Mouse (Mus musculus) stomach, embryonic 14.5 days (tissue): ENCODE data around the gene Sult2b1. TPM values are rescaled to one million over a fixed set of nuclear protein-coding genes. Genes with fewer than 3 reads are reported as not detected.

Source experiments
- ATAC-seq: fragments of 200-750 bp; cut with Nextera tagmentation; 2 replicates; pipeline ENCODE4 v1.8.0; 2017; ENCODE audit warnings: low read depth, moderate TSS enrichment; ENCODE audit not compliant: insufficient number of reproducible peaks, insufficient read depth, low FRiP score
- H3K27ac ChIP-seq: fragments of 300-500 bp; sonication (generic); 2 replicates; pipeline ENCODE4 v1.5.1; 2014; ENCODE audit warnings: mild to moderate bottlenecking, low read length, moderate library complexity, mixed read lengths
- H3K27me3 ChIP-seq: fragments of 300-500 bp; sonication (generic); 2 replicates; pipeline ENCODE4 v1.6.1; 2014; ENCODE audit warnings: low read length, control low read depth, mixed read lengths; ENCODE audit not compliant: control insufficient read depth, insufficient read depth
- H3K36me3 ChIP-seq: fragments of 300-500 bp; sonication (generic); 2 replicates; pipeline ENCODE4 v1.6.1; 2014; ENCODE audit warnings: mild to moderate bottlenecking, control low read depth, low read length, moderate library complexity, mixed read lengths; ENCODE audit not compliant: control insufficient read depth, insufficient read depth
- H3K4me1 ChIP-seq: fragments of 300-500 bp; sonication (generic); 2 replicates; pipeline ENCODE4 v1.6.1; 2014; ENCODE audit warnings: low read length, control low read depth, mixed read lengths; ENCODE audit not compliant: control insufficient read depth, insufficient read depth
- H3K4me2 ChIP-seq: fragments of 300-500 bp; sonication (generic); replicated peaks from 2 replicates; pipeline ENCODE4 v1.6.1; 2014; ENCODE audit warnings: low read depth, low read length, control low read depth
- H3K4me3 ChIP-seq: fragments of 300-500 bp; sonication (generic); 2 replicates; pipeline ENCODE4 v1.5.1; 2014; ENCODE audit warnings: low read depth, low read length, control low read depth
- H3K9ac ChIP-seq: fragments of 300-500 bp; sonication (generic); replicated peaks from 2 replicates; pipeline ENCODE4 v1.6.1; 2014; ENCODE audit warnings: low read depth, mild to moderate bottlenecking, control low read depth, low read length, moderate library complexity, mixed read lengths
- H3K9me3 ChIP-seq: fragments of 300-500 bp; sonication (generic); 2 replicates; pipeline ENCODE4 v1.6.1; 2016; ENCODE audit warnings: low read depth, low read length, control low read depth; ENCODE audit not compliant: control insufficient read depth
- WGBS: fragments of 180-500 bp; shearing (Covaris S2); extraction: QIAGEN DNeasy Blood & Tissue Kit; methylation state at CpG from one replicate; pipeline ENCODE4 v1.1.7; 2014; 5-methylcytosine and 5-hydroxymethylcytosine counted together
- polyA plus RNA-seq: library from polyadenylated mRNA; unstranded; fragments of >200 nt; fragmentation: Nextera tagmentation; extraction: Ambion mirVana; gene quantifications from 2 replicates; pipeline ENCODE4 v1.2.1, GENCODE M21; 2014

Sult2b1 gene
- polyA plus RNA-seq, 1 experiment from 2014 or later = 3.6 TPM

GRCm38 (mm10) chr7:45786661-45787413 is 2.4 kb upstream of the Sult2b1 start:
- Histone ChIP-seq H3K4me2 (peak overlapping the region; percentile 84), H3K4me1 (peaks cover 24% of the 10 kb centered on the region), H3K4me3 (peak overlapping the region; percentile 56), H3K27ac (no peak overlapping the region), H3K27me3 (no peaks in the 10 kb centered on the region), H3K36me3 (peaks cover 12% of the 10 kb centered on the region), H3K9me3 (no peaks in the 10 kb centered on the region), H3K9ac (no peak overlapping the region)
- ATAC-seq = 0 out of 2 replicates have a peak, but pooled peaks have one; percentile 8
- 8% methylated on average over 17 of the region's 17 CpGs for WGBS

GRCm38 (mm10) chr7:45786136-45786578 is 1.7 kb upstream of the Sult2b1 start:
- Histone ChIP-seq H3K9me3 (no peaks in the 10 kb centered on the region), H3K27me3 (no peaks in the 10 kb centered on the region), H3K27ac (no peak overlapping the region), H3K4me1 (peaks cover 24% of the 10 kb centered on the region), H3K4me3 (peak overlapping the region; percentile 56), H3K4me2 (peak overlapping the region; percentile 84), H3K36me3 (peaks cover 12% of the 10 kb centered on the region), H3K9ac (peak overlapping the region; percentile 34; the same call in 1 of the 2 replicates)
- ATAC-seq = peak; percentile 40; the same call in 1 of the 2 replicates
- 3% methylated on average over 14 of the region's 14 CpGs for WGBS

DNA sequence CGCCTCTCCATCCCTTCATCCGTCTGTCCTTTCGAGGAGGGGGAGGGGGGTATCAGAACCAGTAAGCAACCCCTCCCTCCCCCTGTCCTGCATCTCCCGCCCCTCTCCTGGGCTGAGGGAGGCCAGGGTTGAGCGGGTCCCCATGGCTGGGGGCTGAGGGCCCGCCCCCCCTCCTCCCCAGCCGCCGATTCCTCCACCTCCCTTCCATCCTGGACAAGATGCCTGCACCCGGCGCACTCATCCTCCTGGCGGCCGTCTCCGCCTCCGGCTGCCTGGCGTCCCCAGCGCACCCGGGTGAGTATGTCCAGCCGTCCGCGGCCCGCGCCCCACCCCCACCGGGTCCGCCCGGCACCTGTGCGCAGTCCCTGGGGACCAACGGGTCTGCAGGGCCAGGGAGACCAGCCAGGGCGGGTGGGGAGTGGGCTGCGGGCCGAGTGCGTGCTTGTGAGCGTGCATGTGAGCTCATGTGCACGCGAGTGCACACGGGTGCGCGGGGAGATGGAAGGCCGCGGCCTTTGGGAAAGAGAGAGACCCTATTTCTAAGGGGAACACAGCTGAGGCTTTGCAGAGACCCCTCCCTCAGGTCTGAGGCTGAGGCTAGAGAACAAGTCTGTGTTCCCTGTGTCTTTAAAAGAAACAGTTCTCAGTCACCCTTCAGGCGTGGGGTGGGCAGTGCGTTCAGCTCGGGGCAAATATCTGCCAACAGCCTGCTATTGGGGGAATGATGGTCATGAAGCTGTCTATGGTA is 1.1 kb upstream of the Sult2b1 start:
- H3K4me3 ChIP-seq = peak overlapping the region; percentile 56
- under 1% methylated on average over 40 of the region's 42 CpGs for WGBS
- H3K36me3 ChIP-seq = peaks cover 12% of the 10 kb centered on the region
- H3K27ac ChIP-seq = no peak overlapping the region
- H3K9ac ChIP-seq = peak overlapping the region; percentile 34; the same call in 1 of the 2 replicates
- H3K27me3 ChIP-seq = no peaks in the 10 kb centered on the region
- peaks cover 24% of the 10 kb centered on the region for H3K4me1 ChIP-seq
- peak; percentile 21; the same call in 1 of the 2 replicates for ATAC-seq
- peak overlapping the region; percentile 84 for H3K4me2 ChIP-seq
- H3K9me3 ChIP-seq = no peaks in the 10 kb centered on the region

DNA sequence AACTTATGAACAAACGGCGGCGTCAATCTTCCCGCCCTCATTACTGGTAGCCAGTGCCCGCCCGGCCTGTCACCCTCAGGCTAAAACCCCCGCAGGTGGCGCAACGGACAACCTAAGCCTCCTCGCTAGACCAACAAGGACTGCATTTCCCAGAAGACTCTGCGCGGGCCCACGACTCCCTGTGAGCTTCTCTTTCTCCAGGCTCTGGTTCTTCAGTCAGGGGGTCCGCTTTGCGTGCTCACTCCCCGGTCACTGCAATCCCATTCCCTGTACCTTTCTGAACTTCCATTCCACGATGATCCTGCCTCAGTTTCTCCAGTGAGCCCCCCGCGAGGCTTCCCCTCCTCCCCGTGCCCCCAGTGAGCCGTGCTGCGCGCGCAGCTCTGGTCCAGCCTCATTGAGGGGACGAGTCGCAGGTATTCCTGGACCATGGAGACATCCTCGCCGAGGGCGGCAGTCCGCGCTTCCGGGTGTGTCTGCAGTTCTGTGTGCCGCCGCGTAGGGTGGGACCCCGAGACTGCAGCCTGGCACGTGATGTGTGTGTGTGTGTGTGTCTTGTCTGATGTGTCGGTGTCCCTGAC is 868 bp downstream of the Sult2b1 start, which contains the start of gene Lmtk3:
Gene Lmtk3 (plus strand): TSS at position 228 of the 581 bp plus-strand sequence.
- peak within 1 kb of the TSS; percentile 31 for H3K9ac ChIP-seq
- under 1% methylated on average over 38 of the region's 38 CpGs for whole genome bisulfite sequencing
- peak; percentile 53; the same call in 1 of the 2 replicates for ATAC-seq
- no peaks in the 10 kb centered on the region for H3K36me3 ChIP-seq
- no peaks in the 10 kb centered on the region for H3K9me3 ChIP-seq
- H3K27ac ChIP-seq = no peak within 1 kb of the TSS
- H3K4me3 ChIP-seq = peak within 1 kb of the TSS; percentile 42
- no peaks in the 10 kb centered on the region for H3K27me3 ChIP-seq
- peak within 1 kb of the TSS; percentile 84 for H3K4me2 ChIP-seq
- peaks cover 24% of the 10 kb centered on the region for H3K4me1 ChIP-seq

- Histone ChIP-seq H3K36me3 (no peaks in the 10 kb centered on the region), H3K9ac (no peak overlapping the region), H3K27ac (no peak overlapping the region), H3K27me3 (no peaks in the 10 kb centered on the region), H3K4me2 (no peak overlapping the region), H3K4me1 (peaks cover 24% of the 10 kb centered on the region), H3K9me3 (no peaks in the 10 kb centered on the region), H3K4me3 (no peak overlapping the region)
- ATAC-seq = no peak
- 64% methylated on average over 4 of the region's 4 CpGs for WGBS
These were observed 2.2 kb downstream of the Sult2b1 start for GRCm38 (mm10) chr7:45782271-45782670.

DNA sequence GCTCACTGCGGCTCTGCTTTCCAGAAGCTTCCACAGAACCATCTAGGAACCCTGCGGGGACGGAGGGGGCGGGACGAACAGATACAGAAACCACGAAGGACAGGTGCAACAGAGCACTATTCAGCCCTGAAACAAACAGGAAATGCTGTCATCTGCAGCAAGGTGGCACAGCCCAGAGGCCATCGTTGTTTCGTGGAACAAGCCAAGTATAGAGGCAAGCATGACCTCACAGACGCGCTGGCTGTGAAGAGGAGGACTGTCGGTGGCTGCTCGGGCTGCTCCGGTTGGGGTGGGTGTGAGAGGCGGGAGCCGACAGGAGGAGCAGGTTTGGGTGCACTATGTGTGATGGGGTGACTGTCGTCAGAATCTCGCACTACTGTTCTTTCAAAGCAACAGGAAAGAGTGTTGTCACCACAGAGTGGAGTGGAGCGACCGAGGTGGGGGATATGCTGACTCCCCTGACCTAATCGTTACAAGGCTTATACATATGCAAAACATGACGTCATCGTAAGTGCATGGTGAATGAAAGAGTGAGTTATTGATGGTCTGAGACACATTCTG is 5.3 kb downstream of the Sult2b1 start:
- H3K4me2 ChIP-seq = peak overlapping the region; percentile 23; the same call in 1 of the 2 replicates
- no peaks in the 10 kb centered on the region for H3K27me3 ChIP-seq
- H3K36me3 ChIP-seq = no peaks in the 10 kb centered on the region
- WGBS = 24% methylated on average over 22 of the region's 22 CpGs
- ATAC-seq = no peak
- H3K27ac ChIP-seq = no peak overlapping the region
- no peaks in the 10 kb centered on the region for H3K9me3 ChIP-seq
- peaks cover 3% of the 10 kb centered on the region for H3K4me1 ChIP-seq
- no peak overlapping the region for H3K4me3 ChIP-seq
- no peak overlapping the region for H3K9ac ChIP-seq

- no peak overlapping the region for H3K4me2 ChIP-seq
- H3K9ac ChIP-seq = no peak overlapping the region
- no peaks in the 10 kb centered on the region for H3K36me3 ChIP-seq
- H3K4me1 ChIP-seq = no peaks in the 10 kb centered on the region
- no peak overlapping the region for H3K27ac ChIP-seq
- H3K4me3 ChIP-seq = no peak overlapping the region
- ATAC-seq = no peak
- no peaks in the 10 kb centered on the region for H3K27me3 ChIP-seq
- WGBS = 64% methylated on average over 7 of the region's 7 CpGs
- no peaks in the 10 kb centered on the region for H3K9me3 ChIP-seq
These were observed 9.2 kb downstream of the Sult2b1 start for GRCm38 (mm10) chr7:45775237-45775636.

- ATAC-seq = no peak
- no peaks in the 10 kb centered on the region for H3K36me3 ChIP-seq
- no peak overlapping the region for H3K9ac ChIP-seq
- H3K27ac ChIP-seq = no peak overlapping the region
- H3K27me3 ChIP-seq = no peaks in the 10 kb centered on the region
- no peak overlapping the region for H3K4me3 ChIP-seq
- H3K4me2 ChIP-seq = no peak overlapping the region
- 67% methylated on average over 4 of the region's 4 CpGs for WGBS
- no peaks in the 10 kb centered on the region for H3K4me1 ChIP-seq
- no peaks in the 10 kb centered on the region for H3K9me3 ChIP-seq
These were observed 13.4 kb downstream of the Sult2b1 start for GRCm38 (mm10) chr7:45771101-45771500.
